Mouse (Mus musculus) forebrain, embryonic 16.5 days (tissue): Measurements from ENCODE around the gene Il4ra. TPM values are rescaled to one million over a fixed set of nuclear protein-coding genes. Genes with fewer than 3 reads are reported as not detected.

ENCODE experiments used
- ATAC-seq: fragments of 200-750 bp; cut with Nextera tagmentation; 2 replicates; pipeline ENCODE4 v1.8.0; 2017; ENCODE audit warnings: mild to moderate bottlenecking, moderate library complexity
- H3K27ac ChIP-seq: fragments of 300-500 bp; sonication (generic); 2 replicates; pipeline ENCODE4 v1.5.1; 2014; ENCODE audit warnings: low read length, control low read depth
- H3K27me3 ChIP-seq: fragments of 300-500 bp; sonication (generic); replicated peaks from 2 replicates; pipeline ENCODE4 v1.6.1; 2014; ENCODE audit warnings: low read length; ENCODE audit not compliant: control insufficient read depth, insufficient read depth
- H3K36me3 ChIP-seq: fragments of 300-500 bp; sonication (generic); 2 replicates; pipeline ENCODE4 v1.6.1; 2014; ENCODE audit not compliant: control insufficient read depth, insufficient read depth
- H3K4me1 ChIP-seq: fragments of 300-500 bp; sonication (generic); replicated peaks from 2 replicates; pipeline ENCODE4 v1.6.1; 2014; ENCODE audit warnings: low read length; ENCODE audit not compliant: control insufficient read depth, insufficient read depth
- H3K4me2 ChIP-seq: fragments of 300-500 bp; sonication (generic); 2 replicates; pipeline ENCODE4 v1.6.1; 2014; ENCODE audit warnings: mild to moderate bottlenecking, low read length, control low read depth
- H3K4me3 ChIP-seq: fragments of 300-500 bp; sonication (generic); replicated peaks from 2 replicates; pipeline ENCODE4 v1.5.1; 2014; ENCODE audit warnings: mild to moderate bottlenecking, low read length, control low read depth
- H3K9ac ChIP-seq: fragments of 300-500 bp; sonication (generic); replicated peaks from 2 replicates; pipeline ENCODE4 v1.6.1; 2014; ENCODE audit warnings: low read depth, low read length, control low read depth
- H3K9me3 ChIP-seq: fragments of 300-500 bp; sonication (generic); 2 replicates; pipeline ENCODE4 v1.6.1; 2016; ENCODE audit warnings: low read length; ENCODE audit not compliant: control insufficient read depth
- WGBS: fragments of 180-500 bp; shearing (Covaris S2); extraction: QIAGEN DNeasy Blood & Tissue Kit; methylation state at CpG from one replicate; pipeline ENCODE4 v1.1.7; 2014; 5-methylcytosine and 5-hydroxymethylcytosine counted together
- polyA plus RNA-seq: library from polyadenylated mRNA; unstranded; fragments of >200 nt; fragmentation: Nextera tagmentation; extraction: Ambion mirVana; gene quantifications from 2 replicates; pipeline ENCODE4 v1.2.1, GENCODE M21; 2015

The Il4ra gene
- polyA plus RNA-seq, 1 experiment from 2014 or later, result 2.5 TPM

DNA sequence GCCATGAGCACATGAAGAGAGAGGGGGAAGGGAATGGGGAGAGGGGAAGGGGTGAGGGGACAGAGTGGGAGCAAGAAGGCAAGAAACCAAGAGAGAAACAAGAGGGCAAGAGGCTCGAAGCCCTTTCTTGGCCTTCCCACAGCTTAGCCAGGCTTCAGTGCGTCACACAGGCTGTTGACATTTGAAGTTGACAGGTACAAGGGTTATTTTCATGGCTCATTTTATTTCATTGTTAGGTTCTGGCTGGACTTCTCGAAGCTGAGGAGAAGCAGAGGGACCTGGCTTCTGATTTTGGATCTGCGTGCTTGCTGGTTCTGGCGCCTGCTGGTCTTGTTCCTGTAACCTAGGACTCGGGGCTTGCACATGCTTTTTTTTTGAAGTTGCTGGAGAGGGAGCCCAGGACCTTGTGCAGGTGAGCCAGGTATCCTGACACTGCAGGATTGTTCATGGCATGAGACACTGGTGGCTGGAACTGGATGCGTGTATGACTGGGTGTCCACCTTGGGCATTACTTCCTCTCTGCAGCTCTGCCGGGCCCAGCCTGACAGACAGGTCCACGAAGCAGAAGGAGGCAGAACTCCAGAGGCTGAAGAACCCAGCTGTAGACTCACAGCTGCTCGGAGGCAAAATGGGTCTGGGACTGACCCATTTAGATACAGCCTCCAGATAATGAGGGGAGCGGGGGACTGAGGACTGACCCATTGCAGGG lies 12.6 kb downstream of the Il4ra start:
- no peak for ATAC-seq
- H3K4me2 ChIP-seq, result no peak overlapping the region
- no peaks in the 10 kb centered on the region for H3K36me3 ChIP-seq
- 80% methylated on average over 11 of the region's 11 CpGs for WGBS
- no peaks in the 10 kb centered on the region for H3K27me3 ChIP-seq
- no peak overlapping the region for H3K27ac ChIP-seq
- H3K9me3 ChIP-seq, result no peaks in the 10 kb centered on the region
- no peak overlapping the region for H3K4me3 ChIP-seq
- H3K9ac ChIP-seq, result no peak overlapping the region
- H3K4me1 ChIP-seq, result no peaks in the 10 kb centered on the region

DNA sequence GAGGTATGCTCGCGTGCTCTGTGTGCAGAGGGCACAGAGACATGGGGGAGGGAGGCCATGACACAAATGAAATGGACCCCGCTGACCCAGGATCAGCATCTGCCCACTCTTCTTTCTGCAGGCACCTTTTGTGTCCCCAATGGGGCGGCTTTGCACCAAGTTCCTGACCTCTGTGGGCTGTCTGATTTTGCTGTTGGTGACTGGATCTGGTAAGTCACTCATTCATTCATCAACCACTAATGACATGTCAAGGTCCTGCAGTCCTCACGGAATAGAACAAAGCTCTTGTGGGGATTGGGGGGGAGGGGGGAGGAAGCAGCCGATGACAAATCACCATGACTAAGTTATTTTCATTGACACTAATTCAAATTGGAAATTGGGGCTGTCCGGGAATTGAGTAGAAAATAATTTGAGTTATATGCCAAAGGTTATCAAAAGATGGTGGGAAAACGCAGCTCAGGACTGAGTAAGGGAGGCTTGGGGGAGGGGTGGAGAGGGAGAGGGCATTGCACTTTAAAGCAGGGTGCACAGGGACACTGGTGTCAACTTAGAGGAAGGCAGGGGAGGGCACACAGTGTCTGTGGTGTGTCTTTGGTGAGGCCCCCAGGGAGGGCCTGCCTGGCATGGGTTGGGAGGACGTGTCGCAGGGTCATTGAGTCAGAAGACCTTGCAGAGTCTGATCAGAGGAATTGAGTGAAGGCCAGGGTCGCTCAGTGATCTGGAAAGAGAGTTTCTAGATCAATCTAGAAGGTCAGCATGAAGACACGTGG lies 13.8 kb downstream of the Il4ra start:
- H3K36me3 ChIP-seq, result no peaks in the 10 kb centered on the region
- 69% methylated on average over 12 of the region's 12 CpGs for WGBS
- no peak for ATAC-seq

GRCm38 (mm10) chr7:125566420-125566819 lies 14.5 kb downstream of the Il4ra start:
- WGBS, result 83% methylated on average over 2 of the region's 2 CpGs
- Histone ChIP-seq H3K27me3 (no peaks in the 10 kb centered on the region), H3K4me2 (no peak overlapping the region), H3K9me3 (no peaks in the 10 kb centered on the region), H3K4me1 (no peaks in the 10 kb centered on the region), H3K27ac (no peak overlapping the region), H3K4me3 (no peak overlapping the region), H3K36me3 (no peaks in the 10 kb centered on the region), H3K9ac (no peak overlapping the region)
- ATAC-seq, result no peak

More for the DNA sequence above, 13.8 kb downstream of the Il4ra start:
- H3K9me3 ChIP-seq, result no peaks in the 10 kb centered on the region
- H3K4me3 ChIP-seq, result no peak overlapping the region
- no peaks in the 10 kb centered on the region for H3K27me3 ChIP-seq
- H3K27ac ChIP-seq, result no peak overlapping the region
- H3K4me1 ChIP-seq, result no peaks in the 10 kb centered on the region
- no peak overlapping the region for H3K4me2 ChIP-seq
- no peak overlapping the region for H3K9ac ChIP-seq

GRCm38 (mm10) chr7:125568888-125569287 lies 17.0 kb downstream of the Il4ra start:
- Histone ChIP-seq H3K4me3 (no peak overlapping the region), H3K27me3 (no peaks in the 10 kb centered on the region), H3K9ac (no peak overlapping the region), H3K4me1 (no peaks in the 10 kb centered on the region), H3K27ac (no peak overlapping the region), H3K36me3 (no peaks in the 10 kb centered on the region), H3K9me3 (no peaks in the 10 kb centered on the region), H3K4me2 (no peak overlapping the region)
- WGBS, result 74% methylated on average over 8 of the region's 8 CpGs
- no peak for ATAC-seq

DNA sequence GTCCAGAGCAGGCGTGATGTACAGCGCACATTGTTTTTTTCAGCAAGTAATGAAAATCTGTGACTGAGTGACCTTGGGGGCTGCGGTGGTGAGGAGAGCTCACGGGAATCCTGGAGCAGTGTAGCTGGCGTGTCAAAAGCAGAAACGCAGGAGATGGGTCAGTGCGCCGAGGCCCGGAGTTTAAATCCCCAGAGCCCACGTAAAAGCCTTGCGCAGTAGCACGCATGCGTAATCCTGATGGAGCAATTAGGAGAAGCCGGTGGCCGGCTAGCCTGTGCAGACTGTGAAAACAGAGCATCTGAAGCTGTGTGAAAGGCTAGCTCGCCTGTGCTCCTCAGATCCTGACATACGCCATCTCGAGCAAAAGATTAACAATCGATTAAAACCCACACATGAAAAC lies 20.0 kb downstream of the Il4ra start:
- no peaks in the 10 kb centered on the region for H3K27me3 ChIP-seq
- H3K4me1 ChIP-seq, result peaks cover 1% of the 10 kb centered on the region; the same call in 1 of the 2 replicates
- ATAC-seq, result no peak
- no peaks in the 10 kb centered on the region for H3K9me3 ChIP-seq
- no peak overlapping the region for H3K4me3 ChIP-seq
- no peak overlapping the region for H3K27ac ChIP-seq
- 72% methylated on average over 19 of the region's 19 CpGs for WGBS
- no peak overlapping the region for H3K4me2 ChIP-seq
- H3K36me3 ChIP-seq, result no peaks in the 10 kb centered on the region
- no peak overlapping the region for H3K9ac ChIP-seq

DNA sequence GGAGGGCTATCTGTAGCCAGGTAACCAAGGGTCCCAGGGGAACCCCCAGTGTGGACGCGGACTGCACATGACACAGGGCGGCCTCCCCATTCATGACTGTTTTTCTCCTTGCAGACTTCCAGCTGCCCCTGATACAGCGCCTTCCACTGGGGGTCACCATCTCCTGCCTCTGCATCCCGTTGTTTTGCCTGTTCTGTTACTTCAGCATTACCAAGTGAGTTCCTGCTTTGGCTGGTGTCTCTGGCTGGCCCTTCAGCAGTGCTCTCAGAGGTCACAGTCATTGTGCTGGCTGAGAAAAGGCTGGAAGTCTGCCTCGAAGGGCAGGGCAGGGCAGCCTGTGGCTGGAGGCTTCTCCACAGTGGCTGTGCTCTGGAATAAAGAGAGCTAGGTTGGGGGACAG lies 20.8 kb downstream of the Il4ra start:
- Histone ChIP-seq H3K4me2 (no peak overlapping the region), H3K9me3 (no peaks in the 10 kb centered on the region), H3K27me3 (no peaks in the 10 kb centered on the region), H3K27ac (no peak overlapping the region), H3K36me3 (no peaks in the 10 kb centered on the region), H3K9ac (no peak overlapping the region), H3K4me3 (no peak overlapping the region), H3K4me1 (peaks cover 6% of the 10 kb centered on the region)
- no peak for ATAC-seq
- WGBS, result 74% methylated on average over 6 of the region's 6 CpGs

DNA sequence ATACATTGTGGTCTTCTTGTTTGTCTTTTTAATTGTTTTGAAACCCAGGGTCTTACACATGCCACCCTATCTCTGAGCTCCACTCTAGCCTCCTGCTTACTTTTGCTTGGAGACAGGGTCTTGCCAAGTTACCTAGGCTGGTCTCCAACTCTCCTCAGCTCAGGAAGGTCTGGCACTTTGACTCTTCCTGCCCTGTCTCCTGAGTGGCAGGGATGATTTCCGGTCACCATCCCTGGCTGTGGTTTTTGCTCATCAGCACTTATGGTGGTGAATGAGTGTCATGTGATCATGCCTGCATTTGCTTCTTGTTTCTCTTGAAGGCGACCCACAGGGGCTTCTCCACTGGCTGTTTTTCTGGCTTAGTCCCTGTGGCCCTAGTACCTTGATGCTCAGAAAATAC lies 21.9 kb downstream of the Il4ra start:
- H3K9me3 ChIP-seq, result no peaks in the 10 kb centered on the region
- ATAC-seq, result no peak
- WGBS, result 84% methylated on average over 2 of the region's 2 CpGs
- no peaks in the 10 kb centered on the region for H3K36me3 ChIP-seq
- H3K4me3 ChIP-seq, result no peak overlapping the region
- H3K9ac ChIP-seq, result no peak overlapping the region
- H3K27ac ChIP-seq, result no peak overlapping the region
- no peak overlapping the region for H3K4me2 ChIP-seq
- H3K4me1 ChIP-seq, result peaks cover 6% of the 10 kb centered on the region
- no peaks in the 10 kb centered on the region for H3K27me3 ChIP-seq

GRCm38 (mm10) chr7:125574832-125575231 lies 22.9 kb downstream of the Il4ra start:
- peaks cover 6% of the 10 kb centered on the region for H3K4me1 ChIP-seq
- no peaks in the 10 kb centered on the region for H3K27me3 ChIP-seq
- H3K27ac ChIP-seq, result no peak overlapping the region
- no peak overlapping the region for H3K4me2 ChIP-seq
- no peak overlapping the region for H3K4me3 ChIP-seq
- WGBS, result 90% methylated on average over 3 of the region's 3 CpGs
- H3K9ac ChIP-seq, result no peak overlapping the region
- ATAC-seq, result no peak
- H3K9me3 ChIP-seq, result no peaks in the 10 kb centered on the region
- H3K36me3 ChIP-seq, result no peaks in the 10 kb centered on the region

DNA sequence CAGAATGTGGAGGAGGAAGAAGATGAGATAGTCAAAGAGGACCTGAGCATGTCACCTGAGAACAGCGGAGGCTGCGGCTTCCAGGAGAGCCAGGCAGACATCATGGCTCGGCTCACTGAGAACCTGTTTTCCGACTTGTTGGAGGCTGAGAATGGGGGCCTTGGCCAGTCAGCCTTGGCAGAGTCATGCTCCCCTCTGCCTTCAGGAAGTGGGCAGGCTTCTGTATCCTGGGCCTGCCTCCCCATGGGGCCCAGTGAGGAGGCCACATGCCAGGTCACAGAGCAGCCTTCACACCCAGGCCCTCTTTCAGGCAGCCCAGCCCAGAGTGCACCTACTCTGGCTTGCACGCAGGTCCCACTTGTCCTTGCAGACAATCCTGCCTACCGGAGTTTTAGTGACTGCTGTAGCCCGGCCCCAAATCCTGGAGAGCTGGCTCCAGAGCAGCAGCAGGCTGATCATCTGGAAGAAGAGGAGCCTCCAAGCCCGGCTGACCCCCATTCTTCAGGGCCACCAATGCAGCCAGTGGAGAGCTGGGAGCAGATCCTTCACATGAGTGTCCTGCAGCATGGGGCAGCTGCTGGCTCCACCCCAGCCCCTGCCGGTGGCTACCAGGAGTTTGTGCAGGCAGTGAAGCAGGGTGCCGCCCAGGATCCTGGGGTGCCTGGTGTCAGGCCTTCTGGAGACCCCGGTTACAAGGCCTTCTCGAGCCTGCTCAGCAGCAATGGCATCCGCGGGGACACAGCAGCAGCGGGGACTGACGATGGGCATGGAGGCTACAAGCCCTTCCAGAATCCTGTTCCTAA lies 24.0 kb downstream of the Il4ra start:
- Histone ChIP-seq H3K4me1 (peaks cover 9% of the 10 kb centered on the region), H3K36me3 (no peaks in the 10 kb centered on the region), H3K9me3 (no peaks in the 10 kb centered on the region), H3K27ac (no peak overlapping the region), H3K4me3 (no peak overlapping the region), H3K27me3 (no peaks in the 10 kb centered on the region), H3K9ac (no peak overlapping the region), H3K4me2 (no peak overlapping the region)
- ATAC-seq, result no peak
- 87% methylated on average over 16 of the region's 16 CpGs for WGBS
